ENCODE assay signal across 10 mouse cellular contexts in genomic region chr7:46279946-46280345, GRCm38 (mm10). TPM values are rescaled to one million over a fixed set of nuclear protein-coding genes. Genes with fewer than 3 reads are reported as not detected.
A peak's percentile ranks its signal among the peaks of the same experiment; 100 is the strongest.
DNase-seq lines count a peak whose midpoint lies in the region; ATAC-seq and TF ChIP-seq lines count a peak whose summit lies in the region.
"Had no signal": no experiment of that assay in that cellular context is flagged by ENCODE, and none has a peak within 500 bp of the region (broad histone marks: within the 10 kb centered on the region; RNA-seq: fewer than 3 reads in every experiment).

No protein-coding gene starts in this region.

- H3K27ac ChIP-seq in liver, adult 2 months (replicated peaks; ENCODE audit: insufficient read depth, low read depth, low read length), result no peak overlapping the region
- no peak overlapping the region for H3K27ac ChIP-seq in liver, embryonic 12.5 days
- H3K27ac ChIP-seq: heart, embryonic 13.5 days had no signal

- H3K4me1 ChIP-seq in liver, adult 2 months (ENCODE audit: control insufficient read depth, insufficient read depth, low read length), result no peaks in the 10 kb centered on the region
- H3K4me1 ChIP-seq in liver, embryonic 12.5 days, result no peaks in the 10 kb centered on the region

- H3K9ac ChIP-seq in liver, adult 2 months (ENCODE audit: low read depth, low read length), result no peak overlapping the region
- H3K9ac ChIP-seq in liver, embryonic 12.5 days, result no peak overlapping the region
- H3K9ac ChIP-seq: heart, embryonic 13.5 days had no signal

- H3K9me3 ChIP-seq in liver, embryonic 12.5 days (replicated peaks), result no peaks in the 10 kb centered on the region
- H3K9me3 ChIP-seq: heart, embryonic 13.5 days had no signal

- intact Hi-C loops in left cerebral cortex, postnatal 36 days (cut with DNase I), result loop anchor here (2.0 kb wide), 2 partner anchors 99 to 327 kb away; no protein-coding TSS in a partner anchor

- H3K4me2 ChIP-seq in liver, embryonic 12.5 days, result no peak overlapping the region
- H3K4me2 ChIP-seq: heart, embryonic 13.5 days had no signal

- DNase-seq in liver, adult 2 months (ENCODE audit: extremely low read depth, low read depth, low spot score), result peak; percentile 31
- peak; percentile 77 for DNase-seq in R1 (ENCODE audit: low read depth, low spot score)
- peak; percentile 78 for DNase-seq in cerebellum, adult 9-10 months
- peak; percentile 69 for DNase-seq in heart, postnatal 4 days
- DNase-seq in left cerebral cortex, postnatal 36 days (ENCODE audit: low spot score in 2 of 2), result peak; percentile 29 to 49
- DNase-seq in right cerebral cortex, adult 18-20 months, result peak; percentile 59
- DNase-seq in urinary bladder, postnatal 36 days (ENCODE audit: low spot score in 2 of 2), result no peak

- no peak for ATAC-seq in liver, embryonic 12.5 days

- H3K36me3 ChIP-seq in liver, adult 2 months (ENCODE audit: control insufficient read depth, insufficient read depth, low read length), result no peaks in the 10 kb centered on the region
- H3K36me3 ChIP-seq in liver, embryonic 12.5 days, result no peaks in the 10 kb centered on the region
- H3K36me3 ChIP-seq: heart, embryonic 13.5 days had no signal

- H3K79me2 ChIP-seq in liver, adult 2 months (ENCODE audit: control insufficient read depth, insufficient read depth, low read length), result no peaks in the 10 kb centered on the region

- WGBS in liver, adult 2 months, result 10% methylated on average over 6 of the region's 6 CpGs
- 6% methylated on average over 6 of the region's 6 CpGs for WGBS in liver, embryonic 12.5 days (ENCODE audit: insufficient replicate concordance)

- no peak for TF ChIP-seq CTCF in liver, adult 2 months (IDR thresholded peaks at IDR 0.05; ENCODE audit: low read depth, low read length)

- no peak for TF ChIP-seq POLR2A in liver, adult 2 months (IDR thresholded peaks at IDR 0.05; ENCODE audit: extremely low read depth, insufficient read depth, low read length)

- no peaks in the 10 kb centered on the region for H3K27me3 ChIP-seq in liver, adult 2 months (ENCODE audit: control insufficient read depth, insufficient read depth, low read length)
- peaks cover 16% of the 10 kb centered on the region for H3K27me3 ChIP-seq in liver, embryonic 12.5 days (replicated peaks)

- no peak overlapping the region for H3K4me3 ChIP-seq in liver, adult 2 months (ENCODE audit: insufficient read depth, low read depth, low read length)
- no peak overlapping the region for H3K4me3 ChIP-seq in liver, embryonic 12.5 days
- H3K4me3 ChIP-seq: heart, embryonic 13.5 days; myocyte had no signal

RNA-seq across cellular contexts. Expression of gene Otog, which starts 39.2 kb away (rescaled TPM):
- total RNA-seq in liver, adult 2 months (2014; rRNA removed), result not detected in 2 replicates
- not detected in 2 replicates for polyA plus RNA-seq in liver, adult 2 months (2012; rRNA removed)
- polyA plus RNA-seq in liver, embryonic 12.5 days (2016; fragmentation: Nextera tagmentation; extraction: Ambion mirVana), result not detected in 2 replicates
- not detected for total RNA-seq in heart, postnatal 4 days (2021)
- under 1 TPM; 0.07 to 0.10 TPM for total RNA-seq in left cerebral cortex, postnatal 36 days (2021)

RNA-seq across cellular contexts. Expression of gene Ush1c, which starts 41.6 kb away (rescaled TPM):
- not detected in 2 replicates for total RNA-seq in liver, adult 2 months (2014; rRNA removed)
- polyA plus RNA-seq in liver, adult 2 months (2012; rRNA removed), result not detected in 2 replicates
- polyA plus RNA-seq in liver, embryonic 12.5 days (2016; fragmentation: Nextera tagmentation; extraction: Ambion mirVana), result 0.11 TPM in 1 of 2 replicates, not detected in the other
- 10 to 100 TPM; 13.1 to 14.2 TPM for total RNA-seq in heart, postnatal 4 days (2021)
- under 1 TPM; 0.11 to 0.35 TPM for total RNA-seq in left cerebral cortex, postnatal 36 days (2021)
- polyA plus RNA-seq: myocyte had no signal

Comparison
In these comparisons a context has a peak if more than half of its experiments do, and no peak if none do; other contexts are left out.
1. DNase-seq: peak in liver, adult 2 months (single experiment), R1 (single experiment), cerebellum, adult 9-10 months (single experiment), heart, postnatal 4 days (single experiment), left cerebral cortex, postnatal 36 days (2 of 2) and right cerebral cortex, adult 18-20 months (single experiment); none in urinary bladder, postnatal 36 days (0 of 2).
2. RNA of gene Ush1c, which starts 41.6 kb away (total RNA-seq): 13.1 to 14.2 TPM in heart, postnatal 4 days; 0.11 to 0.35 TPM in left cerebral cortex, postnatal 36 days and not detected in liver, adult 2 months; every median in the first group is over 10 times any median in the second.